Mouse (Mus musculus): ENCODE results near the gene Nme1. TPM values are rescaled to one million over a fixed set of nuclear protein-coding genes. Genes with fewer than 3 reads are reported as not detected.

Nme1 gene
- 75.4 and 91.3 TPM in 2 replicates for polyA plus RNA-seq (2012; rRNA removed; ENCODE audit: low replicate concordance)

GRCm38 (mm10) chr11:93968005-93968847, at the start of gene Nme1, which contains the start of gene Gm20390:
TSS of gene Nme1 (minus strand) at chr11:93968521.
TSS of gene Gm20390 (minus strand) at chr11:93968293.

GRCm38 (mm10) chr11:93995720-93996305, 27.5 kb upstream of the Nme1 start, which contains the start of gene Spag9:
TSS of gene Spag9 (plus strand) at chr11:93996091.

GRCm38 (mm10) chr11:93956159-93956558, 12.2 kb downstream of the Nme1 start, which contains the start of gene Nme2:
TSS of gene Nme2 (minus strand) at chr11:93956259.

Other genes with a start within 250 kb of the Nme1 start
- 3.8 and 5.8 TPM in 2 replicates for gene Utp18, start 82.8 kb downstream of the Nme1 start, polyA plus RNA-seq (2012; rRNA removed; ENCODE audit: low replicate concordance)
- 3.3 and 5.6 TPM in 2 replicates for gene Mbtd1, start 82.7 kb downstream of the Nme1 start, polyA plus RNA-seq (2012; rRNA removed; ENCODE audit: low replicate concordance)
- 181 and 183 TPM in 2 replicates for gene Nme2, start 12.3 kb downstream of the Nme1 start, polyA plus RNA-seq (2012; rRNA removed; ENCODE audit: low replicate concordance)
- gene Gm20390, start 228 bp downstream of the Nme1 start, polyA plus RNA-seq (2012; rRNA removed; ENCODE audit: low replicate concordance) = 9.2 TPM in 1 of 2 replicates, not detected in the other
- 19.9 and 34.3 TPM in 2 replicates for gene Spag9, start 27.6 kb upstream of the Nme1 start, polyA plus RNA-seq (2012; rRNA removed; ENCODE audit: low replicate concordance)
- gene Tob1, start 242.9 kb upstream of the Nme1 start, polyA plus RNA-seq (2012; rRNA removed; ENCODE audit: low replicate concordance) = 55.1 and 101 TPM in 2 replicates